Mouse (Mus musculus) ES-E14 (cell line): ENCODE measurements at regions not wholly inside any gene's neighbourhood (a gene's known extent, or its start where the extent isn't known, plus 50 kb on each side); places are given as distances from the start of the nearest gene placed in this dataset.

Experiments
- CHD2 ChIP-seq: IDR thresholded peaks from 2 replicates; pipeline ENCODE4 v1.6.1; 2014; ENCODE audit warnings: mild to moderate bottlenecking, low read depth, low read length, inconsistent platforms
- HCFC1 ChIP-seq: IDR thresholded peaks from 2 replicates; pipeline ENCODE4 v1.6.1; 2012; ENCODE audit warnings: low read length, inconsistent platforms, borderline replicate concordance; ENCODE audit not compliant: insufficient read depth
- MAFK ChIP-seq: IDR thresholded peaks from 2 replicates; pipeline ENCODE4 v1.6.1; 2014; ENCODE audit warnings: mild to moderate bottlenecking, low read depth, low read length, inconsistent platforms; ENCODE audit not compliant: insufficient read depth
- ZC3H11A ChIP-seq: IDR thresholded peaks from 2 replicates; pipeline ENCODE4 v1.6.1; 2012; ENCODE audit warnings: low read depth, mild to moderate bottlenecking, inconsistent platforms, low read length, borderline replicate concordance
- ZNF384 ChIP-seq: IDR thresholded peaks from 2 replicates; pipeline ENCODE4 v1.6.1; 2012; ENCODE audit warnings: low read depth, low read length, inconsistent platforms

DNA sequence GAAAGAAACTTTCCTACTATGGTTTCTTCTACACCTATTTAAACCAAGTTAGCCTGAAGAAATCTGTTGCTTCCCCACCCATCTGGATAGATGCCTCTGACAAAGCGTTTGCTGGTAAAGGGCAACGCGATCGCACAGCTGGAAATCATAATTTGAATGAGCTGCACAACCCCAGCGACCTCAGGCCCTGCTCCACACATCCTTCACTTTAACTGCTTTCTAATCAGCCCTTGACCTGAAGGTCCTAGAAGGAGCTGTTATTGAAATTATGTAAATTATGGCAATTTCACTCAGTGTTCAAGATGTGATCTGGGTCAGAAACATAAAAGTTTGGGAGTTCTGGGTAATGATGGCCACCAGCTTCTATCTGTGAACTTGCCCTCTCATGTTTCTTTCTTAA, 201.5 kb upstream of the Mctp2 start:
- TF ChIP-seq MAFK (no peak), ZNF384 (no peak), ZC3H11A (no peak), HCFC1 (no peak), CHD2 (no peak)
